Mouse (Mus musculus): ENCODE measurements around the gene Gm5431. TPM values are rescaled to one million over a fixed set of nuclear protein-coding genes. Genes with fewer than 3 reads are reported as not detected.

Gene Gm5431
- polyA plus RNA-seq, 1 experiment = 0.27 TPM

GRCm38 (mm10) chr11:48844309-48844708 lies 57.7 kb downstream of the Gm5431 start:
- H3K36me3 ChIP-seq (ENCODE audit: control insufficient read depth, insufficient read depth, low read length, poor library complexity, severe bottlenecking) = no peaks in the 10 kb centered on the region
- TF ChIP-seq EP300 (IDR thresholded peaks at IDR 0.05; ENCODE audit: insufficient read depth, low read depth, low read length) (no peak), POLR2A (IDR thresholded peaks at IDR 0.05; ENCODE audit: insufficient read depth, low read length) (no peak), CTCF (IDR thresholded peaks at IDR 0.05; ENCODE audit: low read depth, low read length) (no peak)
- H3K9me3 ChIP-seq (replicated peaks; ENCODE audit: control insufficient read depth, insufficient read depth, low read length, poor library complexity, severe bottlenecking) = no peaks in the 10 kb centered on the region
- no peak overlapping the region for H3K4me3 ChIP-seq (ENCODE audit: low read depth, low read length)
- peaks cover 3% of the 10 kb centered on the region for H3K4me1 ChIP-seq (ENCODE audit: control insufficient read depth, insufficient read depth, low read length)
- no peak overlapping the region for H3K9ac ChIP-seq (ENCODE audit: low read depth, poor library complexity, severe bottlenecking)
- H3K27ac ChIP-seq (ENCODE audit: insufficient read depth, low read length) = no peak overlapping the region
- no peaks in the 10 kb centered on the region for H3K27me3 ChIP-seq (ENCODE audit: control insufficient read depth, insufficient read depth, low read length, poor library complexity, severe bottlenecking)

- TF ChIP-seq CTCF (IDR thresholded peaks at IDR 0.05; ENCODE audit: low read depth, low read length) = no peak
- TF ChIP-seq POLR2A (IDR thresholded peaks at IDR 0.05; ENCODE audit: insufficient read depth, low read length) = no peak
- TF ChIP-seq EP300 (IDR thresholded peaks at IDR 0.05; ENCODE audit: insufficient read depth, low read depth, low read length) = no peak
- peaks cover 5% of the 10 kb centered on the region for H3K4me1 ChIP-seq (ENCODE audit: control insufficient read depth, insufficient read depth, low read length)
Observed at GRCm38 (mm10) chr11:48843202-48843601, 58.8 kb downstream of the Gm5431 start.

GRCm38 (mm10) chr11:48842378-48842792 lies 59.6 kb downstream of the Gm5431 start:
- Histone ChIP-seq H3K4me3 (ENCODE audit: low read depth, low read length) (no peak overlapping the region), H3K4me1 (ENCODE audit: control insufficient read depth, insufficient read depth, low read length) (peaks cover 5% of the 10 kb centered on the region), H3K9me3 (replicated peaks; ENCODE audit: control insufficient read depth, insufficient read depth, low read length, poor library complexity, severe bottlenecking) (no peaks in the 10 kb centered on the region), H3K27ac (ENCODE audit: insufficient read depth, low read length) (no peak overlapping the region), H3K9ac (ENCODE audit: low read depth, poor library complexity, severe bottlenecking) (no peak overlapping the region), H3K27me3 (ENCODE audit: control insufficient read depth, insufficient read depth, low read length, poor library complexity, severe bottlenecking) (no peaks in the 10 kb centered on the region), H3K36me3 (ENCODE audit: control insufficient read depth, insufficient read depth, low read length, poor library complexity, severe bottlenecking) (no peaks in the 10 kb centered on the region)
- no peak for TF ChIP-seq EP300 (IDR thresholded peaks at IDR 0.05; ENCODE audit: insufficient read depth, low read depth, low read length)
- no peak for TF ChIP-seq POLR2A (IDR thresholded peaks at IDR 0.05; ENCODE audit: insufficient read depth, low read length)
- no peak for TF ChIP-seq CTCF (IDR thresholded peaks at IDR 0.05; ENCODE audit: low read depth, low read length)

More at GRCm38 (mm10) chr11:48843202-48843601, 58.8 kb downstream of the Gm5431 start:
- H3K27me3 ChIP-seq (ENCODE audit: control insufficient read depth, insufficient read depth, low read length, poor library complexity, severe bottlenecking) = no peaks in the 10 kb centered on the region
- H3K4me3 ChIP-seq (ENCODE audit: low read depth, low read length) = no peak overlapping the region
- H3K9ac ChIP-seq (ENCODE audit: low read depth, poor library complexity, severe bottlenecking) = no peak overlapping the region
- no peaks in the 10 kb centered on the region for H3K36me3 ChIP-seq (ENCODE audit: control insufficient read depth, insufficient read depth, low read length, poor library complexity, severe bottlenecking)
- no peaks in the 10 kb centered on the region for H3K9me3 ChIP-seq (replicated peaks; ENCODE audit: control insufficient read depth, insufficient read depth, low read length, poor library complexity, severe bottlenecking)
- H3K27ac ChIP-seq (ENCODE audit: insufficient read depth, low read length) = no peak overlapping the region

- TF ChIP-seq POLR2A (IDR thresholded peaks at IDR 0.05; ENCODE audit: insufficient read depth, low read length) = no peak
- TF ChIP-seq EP300 (IDR thresholded peaks at IDR 0.05; ENCODE audit: insufficient read depth, low read depth, low read length) = no peak
- no peak for TF ChIP-seq CTCF (IDR thresholded peaks at IDR 0.05; ENCODE audit: low read depth, low read length)
- Histone ChIP-seq H3K9me3 (replicated peaks; ENCODE audit: control insufficient read depth, insufficient read depth, low read length, poor library complexity, severe bottlenecking) (no peaks in the 10 kb centered on the region), H3K36me3 (ENCODE audit: control insufficient read depth, insufficient read depth, low read length, poor library complexity, severe bottlenecking) (no peaks in the 10 kb centered on the region), H3K27me3 (ENCODE audit: control insufficient read depth, insufficient read depth, low read length, poor library complexity, severe bottlenecking) (0 out of 2 replicates have a peak, but pooled peaks cover 3% of the 10 kb centered on the region), H3K27ac (ENCODE audit: insufficient read depth, low read length) (no peak overlapping the region), H3K4me3 (ENCODE audit: low read depth, low read length) (no peak overlapping the region), H3K9ac (ENCODE audit: low read depth, poor library complexity, severe bottlenecking) (no peak overlapping the region), H3K4me1 (ENCODE audit: control insufficient read depth, insufficient read depth, low read length) (peaks cover 5% of the 10 kb centered on the region)
Observed at GRCm38 (mm10) chr11:48841213-48841612, 60.8 kb downstream of the Gm5431 start.

- Histone ChIP-seq H3K9ac (ENCODE audit: low read depth, poor library complexity, severe bottlenecking) (no peak overlapping the region), H3K4me3 (ENCODE audit: low read depth, low read length) (no peak overlapping the region), H3K4me1 (ENCODE audit: control insufficient read depth, insufficient read depth, low read length) (peaks cover 5% of the 10 kb centered on the region), H3K27me3 (ENCODE audit: control insufficient read depth, insufficient read depth, low read length, poor library complexity, severe bottlenecking) (0 out of 2 replicates have a peak, but pooled peaks cover 3% of the 10 kb centered on the region), H3K9me3 (replicated peaks; ENCODE audit: control insufficient read depth, insufficient read depth, low read length, poor library complexity, severe bottlenecking) (no peaks in the 10 kb centered on the region), H3K27ac (ENCODE audit: insufficient read depth, low read length) (no peak overlapping the region), H3K36me3 (ENCODE audit: control insufficient read depth, insufficient read depth, low read length, poor library complexity, severe bottlenecking) (no peaks in the 10 kb centered on the region)
- TF ChIP-seq EP300 (IDR thresholded peaks at IDR 0.05; ENCODE audit: insufficient read depth, low read depth, low read length) = no peak
- no peak for TF ChIP-seq CTCF (IDR thresholded peaks at IDR 0.05; ENCODE audit: low read depth, low read length)
- TF ChIP-seq POLR2A (IDR thresholded peaks at IDR 0.05; ENCODE audit: insufficient read depth, low read length) = no peak
Observed at GRCm38 (mm10) chr11:48840805-48841204, 61.2 kb downstream of the Gm5431 start.

- no peak for TF ChIP-seq EP300 (IDR thresholded peaks at IDR 0.05; ENCODE audit: insufficient read depth, low read depth, low read length)
- Histone ChIP-seq H3K27me3 (ENCODE audit: control insufficient read depth, insufficient read depth, low read length, poor library complexity, severe bottlenecking) (0 out of 2 replicates have a peak, but pooled peaks cover 3% of the 10 kb centered on the region), H3K9me3 (replicated peaks; ENCODE audit: control insufficient read depth, insufficient read depth, low read length, poor library complexity, severe bottlenecking) (no peaks in the 10 kb centered on the region), H3K4me1 (ENCODE audit: control insufficient read depth, insufficient read depth, low read length) (peaks cover 2% of the 10 kb centered on the region), H3K27ac (ENCODE audit: insufficient read depth, low read length) (no peak overlapping the region), H3K4me3 (ENCODE audit: low read depth, low read length) (no peak overlapping the region), H3K36me3 (ENCODE audit: control insufficient read depth, insufficient read depth, low read length, poor library complexity, severe bottlenecking) (no peaks in the 10 kb centered on the region), H3K9ac (ENCODE audit: low read depth, poor library complexity, severe bottlenecking) (0 out of 2 replicates have a peak overlapping the region, but pooled peaks have one; percentile 72)
Observed at GRCm38 (mm10) chr11:48838879-48839680, 62.9 kb downstream of the Gm5431 start.

Data from ES-Bruce4 (cell line).